Mouse (Mus musculus) adipocyte (in vitro differentiated cells): Measurements from ENCODE around the gene Rhox4g.
"Not testable (repeated sequence)": the region's sequence is repeated elsewhere in the genome, so short reads cannot be mapped to it uniquely, and the experiment has no call there.

Source experiments
- DNase-seq: peaks from one replicate; pipeline ENCODE4 v3.0.0-alpha.2; 2016; ENCODE audit warnings: low spot score

The Rhox4g gene

GRCm38 (mm10) chrX:37651227-37651626 is at the start of gene Rhox4g:
Rhox4g (minus strand) TSS chrX:37651327.
- not testable (repeated sequence) for DNase-seq

GRCm38 (mm10) chrX:37692261-37692660 is 41.1 kb upstream of the Rhox4g start:
- DNase-seq: no peak

GRCm38 (mm10) chrX:37683031-37683715 is 32.0 kb upstream of the Rhox4g start:
- no peak for DNase-seq

DNA sequence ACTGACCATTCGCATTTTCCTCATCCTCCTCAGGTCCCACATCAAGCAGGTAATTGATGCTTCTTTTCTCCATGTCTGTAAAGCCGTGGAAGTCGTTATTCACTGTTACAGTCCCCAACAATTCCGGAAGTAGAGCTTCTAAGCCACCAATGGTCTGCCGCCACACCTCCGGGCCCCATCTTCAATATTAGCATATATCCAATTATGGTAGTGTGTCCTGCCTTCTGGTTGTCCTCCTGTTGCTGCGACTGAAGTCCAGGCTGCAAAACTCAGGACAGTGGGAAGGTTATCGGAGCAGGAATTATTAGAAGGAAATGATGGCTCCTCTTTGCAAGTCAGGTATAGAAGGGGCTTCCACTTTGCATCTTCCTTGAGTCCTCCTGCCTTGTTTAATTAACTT is 22.1 kb upstream of the Rhox4g start, which contains the start of gene Rhox2h:
Gene Rhox2h (minus strand): TSS at position 101 of the 400 bp plus-strand sequence.
- not testable (repeated sequence) for DNase-seq

DNA sequence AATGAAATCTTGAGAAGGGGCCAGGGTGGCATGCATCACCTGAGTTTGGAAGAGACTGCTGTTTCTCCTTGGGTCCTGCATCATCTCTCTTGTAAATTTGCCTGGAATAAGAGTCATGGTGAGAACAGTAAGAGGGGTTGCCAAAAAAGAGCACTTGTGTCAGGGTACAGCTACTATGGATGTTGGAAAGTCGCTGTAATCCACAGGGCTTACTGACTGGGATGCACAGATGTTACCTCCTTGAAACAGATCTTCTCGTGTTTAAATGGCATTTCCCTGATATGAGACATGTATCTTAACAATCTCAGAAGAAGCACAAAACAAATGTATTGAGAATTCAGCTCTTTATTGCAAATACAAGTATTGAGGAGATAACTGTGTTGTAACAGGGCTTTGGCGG is 17.5 kb upstream of the Rhox4g start, which contains the start of gene Rhox3h:
Gene Rhox3h (minus strand): TSS at position 101 of the 400 bp plus-strand sequence.
- DNase-seq: not testable (repeated sequence)

DNA sequence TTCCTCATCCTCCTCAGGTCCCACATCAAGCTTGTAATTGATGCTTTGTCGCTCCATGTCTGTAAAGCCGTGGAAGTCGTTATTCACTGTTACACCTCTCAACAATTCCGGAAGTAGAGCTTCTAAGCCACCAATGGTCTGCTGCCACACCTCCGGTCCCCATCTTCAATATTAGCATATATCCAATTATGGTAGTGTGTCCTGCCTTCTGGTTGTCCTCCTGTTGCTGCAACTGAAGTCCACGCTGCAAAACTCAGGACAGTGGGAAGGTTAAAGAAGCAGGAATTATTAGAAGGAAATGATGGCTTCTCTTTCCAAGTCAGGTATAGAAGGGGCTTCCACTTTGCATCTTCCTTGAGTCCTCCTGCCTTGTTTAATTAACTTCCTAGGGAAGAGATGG is 7.8 kb downstream of the Rhox4g start, which contains the start of gene Rhox2g:
Gene Rhox2g (minus strand): TSS at position 101 of the 400 bp plus-strand sequence.
- DNase-seq: not testable (repeated sequence)

DNA sequence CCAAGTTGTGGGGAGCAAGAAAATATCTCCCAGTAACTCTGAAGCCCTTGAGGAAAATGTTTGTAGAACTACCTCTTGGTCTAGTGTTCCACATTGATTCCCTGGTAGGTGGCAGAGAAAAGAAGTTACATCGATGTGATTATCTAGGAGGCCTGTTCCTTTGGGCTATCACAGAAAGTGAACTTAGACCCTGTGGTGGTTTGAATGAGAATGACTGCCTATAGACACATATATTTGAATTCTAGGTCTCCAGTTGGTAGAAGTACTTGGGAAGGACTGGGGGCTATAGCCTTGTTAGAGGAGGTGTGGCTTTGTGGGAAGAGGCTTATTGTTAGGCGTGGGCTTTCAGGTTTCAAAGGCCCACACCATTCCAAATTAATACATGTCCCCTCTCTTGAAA is 22.6 kb downstream of the Rhox4g start, which contains the start of gene Rhox3g:
Gene Rhox3g (minus strand): TSS at position 101 of the 400 bp plus-strand sequence.
- DNase-seq: not testable (repeated sequence)

- not testable (repeated sequence) for DNase-seq
Measured at GRCm38 (mm10) chrX:37607604-37608003, 43.5 kb downstream of the Rhox4g start, which contains the start of gene Rhox4f. Rhox4f (minus strand) TSS chrX:37607704.
